Comparison of ENCODE assay signal across 25 mouse cellular contexts in genomic region chr8:107405935-107406334, GRCm38 (mm10). TPM values are rescaled to one million over a fixed set of nuclear protein-coding genes. Genes with fewer than 3 reads are reported as not detected.
DNase-seq lines count a peak whose midpoint lies in the region; ATAC-seq and TF ChIP-seq lines count a peak whose summit lies in the region.
"Had no signal": no experiment of that assay in that cellular context is flagged by ENCODE, and none has a peak within 500 bp of the region (broad histone marks: within the 10 kb centered on the region; RNA-seq: fewer than 3 reads in every experiment).

No protein-coding gene starts in this region.

- ATAC-seq in liver, embryonic 13.5 days (ENCODE audit: low read depth): no peak
- no peak for ATAC-seq in lung, embryonic 16.5 days (ENCODE audit: low read depth)
- ATAC-seq in intestine, embryonic 16.5 days: peak; percentile 36; the same call in 1 of the 2 replicates
- ATAC-seq: activated CD4-positive, CD25-positive, alpha-beta regulatory T cell, adult 4 months; forebrain, embryonic 13.5 days; forebrain, postnatal 0 days; Patski had no signal

- peaks cover 49% of the 10 kb centered on the region for H3K4me1 ChIP-seq in liver, embryonic 13.5 days (replicated peaks)
- H3K4me1 ChIP-seq in lung, embryonic 16.5 days (replicated peaks; ENCODE audit: control insufficient read depth, insufficient read depth, low read length): peaks cover 10% of the 10 kb centered on the region
- no peaks in the 10 kb centered on the region for H3K4me1 ChIP-seq in lung, adult 2 months (ENCODE audit: control insufficient read depth, insufficient read depth, low read length)
- no peaks in the 10 kb centered on the region; the same call in 1 of the 2 replicates for H3K4me1 ChIP-seq in embryonic fibroblast, embryonic 13.5 days (ENCODE audit: control insufficient read depth, insufficient read depth, low read length)
- peaks cover 9% of the 10 kb centered on the region for H3K4me1 ChIP-seq in intestine, embryonic 16.5 days (ENCODE audit: control insufficient read depth, insufficient read depth, low read length)

- no peak for TF ChIP-seq POLR2A in lung, adult 2 months (IDR thresholded peaks at IDR 0.05; ENCODE audit: borderline replicate concordance, extremely low read depth, low read depth, low read length)
- no peak for TF ChIP-seq POLR2A in embryonic fibroblast, embryonic 13.5 days (IDR thresholded peaks at IDR 0.05; ENCODE audit: low read depth, low read length)

- no peak for TF ChIP-seq CTCF in lung, adult 2 months (IDR thresholded peaks at IDR 0.05; ENCODE audit: insufficient read depth, low read length)
- no peak for TF ChIP-seq CTCF in embryonic fibroblast, embryonic 13.5 days (IDR thresholded peaks at IDR 0.05; ENCODE audit: borderline replicate concordance, insufficient read depth, low read length)

- H3K9me3 ChIP-seq in liver, embryonic 13.5 days (replicated peaks): no peaks in the 10 kb centered on the region
- H3K9me3 ChIP-seq in lung, embryonic 16.5 days (ENCODE audit: control insufficient read depth, low read length): no peaks in the 10 kb centered on the region
- H3K9me3 ChIP-seq in intestine, embryonic 16.5 days (ENCODE audit: control insufficient read depth, low read length): no peaks in the 10 kb centered on the region
- H3K9me3 ChIP-seq: embryonic facial prominence, embryonic 13.5 days; forebrain, embryonic 13.5 days; heart, embryonic 15.5 days; hindbrain, embryonic 10.5 days had no signal

- peaks cover 27% of the 10 kb centered on the region for H3K36me3 ChIP-seq in liver, embryonic 13.5 days
- peaks cover 10% of the 10 kb centered on the region for H3K36me3 ChIP-seq in lung, embryonic 16.5 days (ENCODE audit: control insufficient read depth, insufficient read depth, low read length)
- peaks cover 8% of the 10 kb centered on the region for H3K36me3 ChIP-seq in intestine, embryonic 16.5 days (ENCODE audit: control insufficient read depth, insufficient read depth, low read length)

- no peak overlapping the region for H3K4me2 ChIP-seq in liver, embryonic 13.5 days
- no peak overlapping the region for H3K4me2 ChIP-seq in lung, embryonic 16.5 days (ENCODE audit: low read depth, low read length)
- H3K4me2 ChIP-seq in intestine, embryonic 16.5 days (ENCODE audit: low read depth, low read length): no peak overlapping the region
- H3K4me2 ChIP-seq: embryonic facial prominence, embryonic 13.5 days; forebrain, embryonic 13.5 days; heart, embryonic 11.5 days; heart, embryonic 15.5 days had no signal

- H3K27me3 ChIP-seq in liver, embryonic 13.5 days: no peaks in the 10 kb centered on the region
- H3K27me3 ChIP-seq in lung, embryonic 16.5 days (ENCODE audit: control insufficient read depth, insufficient read depth, low read depth, low read length): no peaks in the 10 kb centered on the region
- H3K27me3 ChIP-seq in intestine, embryonic 16.5 days (replicated peaks; ENCODE audit: control insufficient read depth, insufficient read depth, low read length): no peaks in the 10 kb centered on the region
- H3K27me3 ChIP-seq: CH12.LX; embryonic facial prominence, embryonic 13.5 days; forebrain, embryonic 13.5 days; heart, embryonic 15.5 days; Patski had no signal

- WGBS in liver, embryonic 13.5 days (ENCODE audit: insufficient replicate concordance): 60% methylated on average over 3 of the region's 3 CpGs
- 47% methylated on average over 3 of the region's 3 CpGs for WGBS in lung, embryonic 16.5 days
- 56% methylated on average over 3 of the region's 3 CpGs for WGBS in lung, adult 2 months
- WGBS in intestine, embryonic 16.5 days: 44% methylated on average over 3 of the region's 3 CpGs

- peak overlapping the region; percentile 99; the same call in 1 of the 2 replicates for H3K27ac ChIP-seq in liver, embryonic 13.5 days
- 0 out of 2 replicates have a peak overlapping the region, but pooled peaks have one; percentile 34 for H3K27ac ChIP-seq in lung, embryonic 16.5 days (ENCODE audit: low read length)
- peak overlapping the region; percentile 88 for H3K27ac ChIP-seq in embryonic fibroblast, embryonic 13.5 days (ENCODE audit: insufficient read depth, low read length)
- 0 out of 2 replicates have a peak overlapping the region, but pooled peaks have one; percentile 12 for H3K27ac ChIP-seq in intestine, embryonic 16.5 days (ENCODE audit: low read length)
- H3K27ac ChIP-seq: embryonic facial prominence, embryonic 13.5 days; forebrain, embryonic 13.5 days; heart, adult 2 months; heart, embryonic 15.5 days; hindbrain, embryonic 10.5 days had no signal

- no peak overlapping the region for H3K4me3 ChIP-seq in liver, embryonic 13.5 days (replicated peaks)
- no peak overlapping the region for H3K4me3 ChIP-seq in lung, embryonic 16.5 days (ENCODE audit: low read length)
- H3K4me3 ChIP-seq in lung, adult 2 months (replicated peaks; ENCODE audit: extremely low read depth, low read depth, low read length): no peak overlapping the region
- H3K4me3 ChIP-seq in embryonic fibroblast, embryonic 13.5 days (ENCODE audit: insufficient read depth, low read length): no peak overlapping the region
- no peak overlapping the region for H3K4me3 ChIP-seq in intestine, embryonic 16.5 days (ENCODE audit: low read length)
- H3K4me3 ChIP-seq: embryonic facial prominence, embryonic 13.5 days; forebrain, embryonic 13.5 days; heart, adult 2 months; heart, embryonic 15.5 days; hindbrain, embryonic 10.5 days had no signal

- no peak for DNase-seq in liver, embryonic 13.5 days
- DNase-seq in liver: no peak
- DNase-seq in lung, adult 2 months: no peak
- DNase-seq in urinary bladder, postnatal 36 days (ENCODE audit: low spot score in 2 of 2): no peak
- DNase-seq in natural killer cell, adult 2 months (ENCODE audit: low spot score in 2 of 2): no peak
- DNase-seq: adrenal gland, adult 2 months; adrenal gland, postnatal 25 days; cerebellum, adult 18-20 months; cerebellum, adult 9-11 months; cerebellum, postnatal 36 days; forebrain, postnatal 0 days; gastrocnemius, postnatal 14 days; heart, adult 2 months; heart, postnatal 14 days had no signal

- no peak overlapping the region for H3K9ac ChIP-seq in liver, embryonic 13.5 days
- H3K9ac ChIP-seq in lung, embryonic 16.5 days (ENCODE audit: low read length): no peak overlapping the region
- H3K9ac ChIP-seq in intestine, embryonic 16.5 days (ENCODE audit: low read depth, low read length): no peak overlapping the region
- H3K9ac ChIP-seq: embryonic facial prominence, embryonic 13.5 days; forebrain, embryonic 13.5 days; forebrain, postnatal 0 days; heart, embryonic 15.5 days had no signal

RNA-seq across cellular contexts. Expression of gene Nqo1, which starts 2.9 kb away (rescaled TPM):
- polyA plus RNA-seq in liver, embryonic 13.5 days (2015; fragmentation: Nextera tagmentation; extraction: Ambion mirVana): 17.8 and 19.7 TPM in 2 replicates
- 14.5 and 15.3 TPM in 2 replicates for polyA plus RNA-seq in lung, embryonic 16.5 days (2015; fragmentation: Nextera tagmentation; extraction: Ambion mirVana)
- 4.0 and 12.8 TPM in 2 replicates for polyA plus RNA-seq in lung, adult 2 months (2012; rRNA removed)
- polyA plus RNA-seq in embryonic fibroblast, embryonic 13.5 days (2011; ENCODE audit: insufficient read length, low read depth, missing spikeins): 137 and 221 TPM in 2 replicates
- polyA plus RNA-seq in intestine, embryonic 16.5 days (2015; fragmentation: Nextera tagmentation; extraction: Ambion mirVana): 17.1 and 17.5 TPM in 2 replicates

RNA-seq across cellular contexts. Expression of gene Nob1, which starts 18.9 kb away (rescaled TPM):
- polyA plus RNA-seq in liver, embryonic 13.5 days (2015; fragmentation: Nextera tagmentation; extraction: Ambion mirVana): 47.8 and 52.0 TPM in 2 replicates
- 71.6 and 72.9 TPM in 2 replicates for polyA plus RNA-seq in lung, embryonic 16.5 days (2015; fragmentation: Nextera tagmentation; extraction: Ambion mirVana)
- polyA plus RNA-seq in lung, adult 2 months (2012; rRNA removed): 18.5 and 21.3 TPM in 2 replicates
- 39.7 and 40.1 TPM in 2 replicates for polyA plus RNA-seq in embryonic fibroblast, embryonic 13.5 days (2011; ENCODE audit: insufficient read length, low read depth, missing spikeins)
- polyA plus RNA-seq in intestine, embryonic 16.5 days (2015; fragmentation: Nextera tagmentation; extraction: Ambion mirVana): 68.2 and 73.5 TPM in 2 replicates

RNA-seq across cellular contexts. Expression of gene Wwp2, which starts 30.2 kb away (rescaled TPM):
- 27.7 and 35.0 TPM in 2 replicates for polyA plus RNA-seq in liver, embryonic 13.5 days (2015; fragmentation: Nextera tagmentation; extraction: Ambion mirVana)
- polyA plus RNA-seq in lung, embryonic 16.5 days (2015; fragmentation: Nextera tagmentation; extraction: Ambion mirVana): 60.5 and 64.6 TPM in 2 replicates
- polyA plus RNA-seq in lung, adult 2 months (2012; rRNA removed): 41.0 and 62.7 TPM in 2 replicates
- 43.0 and 43.7 TPM in 2 replicates for polyA plus RNA-seq in embryonic fibroblast, embryonic 13.5 days (2011; ENCODE audit: insufficient read length, low read depth, missing spikeins)
- polyA plus RNA-seq in intestine, embryonic 16.5 days (2015; fragmentation: Nextera tagmentation; extraction: Ambion mirVana): 41.6 and 42.0 TPM in 2 replicates

Comparison
In these comparisons a context has a peak if more than half of its experiments do, and no peak if none do; other contexts are left out.
1. H3K27ac ChIP-seq: peak in every context shown above with its lines; median percentile 99 in liver, embryonic 13.5 days; 88 in embryonic fibroblast, embryonic 13.5 days; 34 in lung, embryonic 16.5 days; 12 in intestine, embryonic 16.5 days.